Mouse (Mus musculus): ENCODE measurements around the gene Rnd1.

Rnd1 gene

DNA sequence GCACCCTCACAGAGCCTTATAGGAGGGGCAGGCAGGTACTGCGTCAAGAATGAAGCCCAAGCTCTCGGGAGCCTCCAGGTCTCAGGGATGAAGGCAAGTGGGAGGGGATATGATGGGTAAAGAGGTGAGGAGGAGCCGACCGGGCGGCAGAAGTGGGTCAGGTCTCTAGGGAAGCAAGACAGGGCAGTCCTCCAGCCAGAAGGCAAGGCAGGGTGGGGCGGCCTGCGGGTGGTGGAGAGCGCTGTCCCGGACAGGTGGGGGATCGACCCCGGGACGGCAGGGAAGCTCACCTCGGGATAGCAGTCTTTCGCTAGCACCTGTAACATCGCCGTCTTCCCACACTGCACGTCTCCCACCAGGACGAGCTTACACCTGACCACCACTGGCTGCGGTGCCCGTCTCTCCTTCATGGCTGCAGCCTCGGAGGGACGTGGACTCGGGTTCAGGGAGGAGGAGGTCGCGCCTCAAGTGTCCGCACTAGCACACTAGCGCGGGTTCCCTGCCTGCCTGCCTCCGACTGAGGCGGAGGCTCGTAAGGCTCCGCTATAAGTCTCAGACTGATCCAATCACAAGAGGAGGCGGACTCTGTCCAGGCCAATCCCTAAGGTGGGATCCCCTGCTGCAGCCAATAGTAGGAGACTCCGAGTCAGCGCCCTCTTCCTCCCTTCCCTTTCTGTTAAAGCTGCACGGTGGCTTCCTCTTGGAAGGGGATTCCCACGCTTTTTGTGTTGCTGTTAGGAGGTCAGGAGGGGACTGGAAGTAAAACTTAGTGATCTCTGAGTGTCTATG lies at the start of gene Rnd1:
Rnd1 (minus strand) TSS at position 522 of the 789 bp plus-strand sequence.
- DNase-seq (ENCODE audit: low read depth, low spot score): peak; percentile 89

DNA sequence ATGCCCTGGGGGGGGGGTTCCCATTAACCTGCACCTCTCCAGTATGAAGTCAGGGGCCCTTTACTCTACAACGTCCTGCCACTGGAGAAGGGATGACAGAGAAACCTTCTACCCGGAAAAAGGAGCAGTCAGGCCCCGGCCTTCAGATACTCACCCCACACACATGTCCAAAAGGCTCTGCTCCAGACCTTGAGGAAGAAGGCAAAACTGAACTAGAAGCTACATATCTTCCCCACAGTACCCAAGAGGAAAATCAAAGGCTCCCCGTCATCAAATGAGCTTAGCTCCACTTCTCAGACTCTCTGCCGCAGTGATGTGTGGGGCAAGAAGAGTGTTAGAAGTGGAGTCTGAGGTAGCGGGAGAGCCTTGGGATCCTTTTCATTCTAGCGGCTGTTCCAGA lies 49.5 kb upstream of the Rnd1 start:
- DNase-seq (ENCODE audit: low read depth, low spot score): no peak

DNA sequence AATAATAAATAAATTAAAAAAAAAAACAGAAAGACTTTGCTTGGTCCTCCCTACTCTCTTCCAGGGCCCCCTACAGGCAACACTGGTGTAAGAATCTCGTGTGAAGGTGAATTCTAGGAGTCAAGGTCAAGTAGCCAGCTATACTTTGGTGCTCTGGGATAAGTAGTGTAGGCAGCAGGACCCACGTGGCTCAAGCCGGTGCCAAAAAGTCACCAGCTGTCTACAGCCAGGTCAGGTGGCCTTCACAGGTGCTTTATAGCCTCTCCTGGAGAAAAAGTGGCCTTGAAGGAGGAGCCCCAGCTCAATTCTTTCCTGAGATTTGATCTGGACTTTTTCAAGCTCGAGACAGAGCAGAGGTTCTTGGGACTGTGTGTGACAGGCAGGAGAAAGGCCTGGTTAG lies 48.8 kb upstream of the Rnd1 start:
- DNase-seq (ENCODE audit: low read depth, low spot score): no peak

DNA sequence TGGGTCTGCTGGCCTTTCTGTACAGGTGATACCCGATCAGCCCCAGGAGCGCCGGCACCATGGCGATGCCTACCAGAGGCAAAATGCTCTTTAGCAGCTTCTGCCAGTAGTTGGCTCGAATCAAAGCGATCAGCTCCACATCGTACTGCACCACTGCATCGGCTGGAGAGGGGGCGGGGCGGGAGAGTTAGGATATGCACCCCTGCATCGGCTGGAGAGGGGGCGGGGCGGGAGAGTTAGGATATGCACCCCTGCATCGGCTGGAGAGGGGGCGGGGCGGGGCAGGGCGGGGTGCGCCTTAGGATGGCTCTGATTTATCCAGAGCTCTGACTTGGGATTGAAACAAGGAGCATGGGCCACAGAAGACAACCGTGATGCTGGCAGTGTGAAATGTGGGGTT lies 47.2 kb upstream of the Rnd1 start:
- no peak for DNase-seq (ENCODE audit: low read depth, low spot score)

DNA sequence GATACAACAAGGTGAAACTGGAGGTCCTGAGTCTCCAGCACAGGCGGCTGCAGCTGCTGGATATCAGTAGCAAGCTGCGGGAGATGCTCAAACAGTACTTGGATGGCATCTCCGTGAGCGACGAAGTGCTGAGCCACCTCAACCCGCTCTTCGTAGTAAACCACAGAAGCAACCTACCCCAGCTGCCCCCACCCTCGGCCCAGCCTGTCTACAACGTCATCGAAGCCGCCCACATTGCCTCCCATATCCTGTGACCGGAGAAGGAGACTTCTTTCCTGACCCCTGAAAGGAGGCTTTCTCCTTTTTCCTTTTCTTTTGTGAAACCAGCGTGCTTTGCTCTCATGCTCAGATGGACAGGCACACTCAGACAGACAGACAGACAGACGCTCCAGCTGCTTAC lies 45.6 kb upstream of the Rnd1 start:
- no peak for DNase-seq (ENCODE audit: low read depth, low spot score)

DNA sequence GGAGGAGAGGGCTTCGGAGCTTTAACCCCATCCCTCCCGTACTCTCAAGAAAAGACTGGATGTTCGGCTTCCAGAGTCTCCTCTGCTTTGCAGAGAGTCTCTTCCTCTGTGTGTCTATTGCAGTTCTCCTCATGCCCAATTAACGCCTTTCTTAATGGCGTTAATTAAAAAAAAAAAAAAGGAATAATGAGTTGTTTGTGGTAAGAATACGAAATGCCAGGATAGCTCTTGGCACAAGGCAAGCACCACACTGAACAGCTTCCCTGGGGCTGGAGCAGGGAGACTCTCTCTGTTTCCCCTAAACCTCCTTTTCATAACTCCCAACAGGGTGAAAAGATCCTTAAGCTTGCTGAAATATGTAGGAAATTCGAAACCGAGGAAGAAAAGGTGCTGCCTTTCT lies 44.9 kb upstream of the Rnd1 start:
- DNase-seq (ENCODE audit: low read depth, low spot score): no peak

DNA sequence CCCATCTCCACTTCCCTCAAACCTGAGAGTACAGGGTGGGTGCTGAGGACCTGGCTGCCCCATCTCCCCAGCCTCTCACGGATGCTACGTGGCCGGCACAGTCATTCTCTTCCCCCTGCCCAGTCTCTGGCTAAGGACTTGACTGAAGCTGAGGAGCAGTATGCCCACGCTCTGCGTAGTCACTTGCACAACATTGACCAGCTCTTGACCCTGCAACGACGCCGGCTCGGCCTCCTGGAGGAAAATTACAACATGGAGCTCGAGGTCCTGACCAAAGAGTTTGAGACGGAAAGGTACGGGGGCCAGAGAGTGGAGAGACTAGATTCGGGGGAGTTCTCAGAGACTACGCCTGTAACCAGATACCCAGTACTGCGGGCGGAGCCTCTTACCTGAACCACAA lies 40.0 kb upstream of the Rnd1 start:
- DNase-seq (ENCODE audit: low read depth, low spot score): no peak

DNA sequence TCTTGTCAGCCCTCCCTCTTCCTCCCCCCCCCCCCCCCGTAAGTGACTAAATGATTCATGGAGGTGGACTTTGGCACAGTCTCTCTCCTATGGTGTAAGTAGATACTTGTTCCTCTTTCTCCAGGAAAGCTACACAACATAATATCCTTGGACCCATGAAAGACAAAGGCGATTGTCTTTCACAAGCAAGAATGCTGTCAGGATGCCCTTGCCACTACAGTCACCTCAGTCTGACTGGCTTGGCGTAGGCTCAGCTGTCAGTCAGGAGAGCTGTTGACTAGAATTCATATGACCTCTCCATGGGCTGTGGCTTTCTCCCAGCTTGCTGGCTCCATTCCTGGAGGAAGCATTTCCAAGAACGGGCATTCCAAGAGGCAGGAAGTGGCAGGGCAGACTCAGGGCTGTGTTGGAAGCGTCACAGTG lies 37.0 kb upstream of the Rnd1 start:
- DNase-seq (ENCODE audit: low read depth, low spot score): no peak

DNA sequence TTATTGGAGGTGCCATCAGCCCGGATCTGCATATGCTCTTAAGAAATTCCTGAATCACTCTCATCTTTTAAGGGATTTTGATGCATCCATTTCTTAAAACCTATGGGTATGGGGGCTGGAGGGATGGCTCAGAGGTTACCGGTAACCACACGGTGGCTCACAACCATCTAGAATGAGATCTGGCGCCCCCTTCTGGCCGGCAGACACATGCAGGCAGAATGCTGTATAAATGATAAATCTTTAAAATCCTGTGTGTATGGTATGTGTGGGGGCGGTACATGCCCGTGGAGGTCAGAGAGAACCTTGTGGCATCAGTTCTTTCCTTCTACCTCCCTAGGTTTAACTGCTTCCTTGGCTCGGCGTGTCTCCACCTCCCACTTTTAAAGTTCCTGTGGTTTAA lies 33.2 kb upstream of the Rnd1 start:
- DNase-seq (ENCODE audit: low read depth, low spot score): no peak

DNA sequence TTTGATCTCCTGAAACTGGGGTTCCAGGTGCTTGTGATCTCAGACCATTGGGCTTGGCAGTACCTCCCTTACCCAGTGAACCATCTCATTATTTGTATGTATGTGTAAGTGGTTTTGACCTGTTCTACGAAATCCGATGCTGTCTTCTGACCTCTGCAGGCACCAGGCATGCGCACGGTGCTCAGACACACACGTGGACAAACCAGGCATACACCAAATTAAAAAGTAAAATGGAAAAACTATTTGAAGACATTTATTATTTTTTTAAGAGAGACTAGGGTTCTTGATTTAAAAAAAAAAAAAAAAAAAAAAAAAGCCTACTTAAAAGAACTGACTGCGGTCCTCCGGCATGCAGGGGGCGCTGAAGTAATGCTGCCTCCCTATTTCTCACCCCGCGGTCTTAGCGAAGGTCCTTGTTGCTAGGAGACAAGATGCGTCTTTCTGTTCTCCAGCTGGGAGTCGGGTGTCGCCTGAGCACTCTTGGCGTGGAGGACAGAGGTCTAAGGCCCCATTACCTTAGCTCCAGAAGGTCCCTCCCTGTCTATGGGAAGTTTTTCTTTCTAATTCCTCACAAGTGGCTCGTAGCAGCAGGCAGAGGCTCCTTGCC lies 30.6 kb upstream of the Rnd1 start, which contains the start of gene Ccdc65:
Ccdc65 (plus strand) TSS at position 442 of the 607 bp plus-strand sequence.
- peak; percentile 90 for DNase-seq (ENCODE audit: low read depth, low spot score)

DNA sequence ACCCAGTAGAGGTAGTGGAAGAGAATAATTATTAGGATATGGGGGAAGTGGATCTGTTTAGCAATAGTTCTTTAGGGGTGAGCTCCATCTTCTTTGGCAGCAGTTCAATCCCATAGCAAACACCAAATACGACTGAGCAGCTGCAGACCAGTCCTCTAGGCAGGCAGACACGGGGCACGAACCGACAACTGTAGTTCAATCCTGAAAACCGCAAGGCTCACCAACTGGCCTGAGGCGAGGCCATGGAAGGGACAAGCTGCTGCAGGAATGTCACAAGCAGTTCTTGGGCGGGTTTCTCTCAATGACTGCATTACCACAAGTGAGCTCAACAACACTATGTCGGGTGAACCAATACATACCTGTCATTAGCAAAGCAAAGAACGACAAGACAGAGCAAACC lies 27.1 kb upstream of the Rnd1 start:
- DNase-seq (ENCODE audit: low read depth, low spot score): no peak

DNA sequence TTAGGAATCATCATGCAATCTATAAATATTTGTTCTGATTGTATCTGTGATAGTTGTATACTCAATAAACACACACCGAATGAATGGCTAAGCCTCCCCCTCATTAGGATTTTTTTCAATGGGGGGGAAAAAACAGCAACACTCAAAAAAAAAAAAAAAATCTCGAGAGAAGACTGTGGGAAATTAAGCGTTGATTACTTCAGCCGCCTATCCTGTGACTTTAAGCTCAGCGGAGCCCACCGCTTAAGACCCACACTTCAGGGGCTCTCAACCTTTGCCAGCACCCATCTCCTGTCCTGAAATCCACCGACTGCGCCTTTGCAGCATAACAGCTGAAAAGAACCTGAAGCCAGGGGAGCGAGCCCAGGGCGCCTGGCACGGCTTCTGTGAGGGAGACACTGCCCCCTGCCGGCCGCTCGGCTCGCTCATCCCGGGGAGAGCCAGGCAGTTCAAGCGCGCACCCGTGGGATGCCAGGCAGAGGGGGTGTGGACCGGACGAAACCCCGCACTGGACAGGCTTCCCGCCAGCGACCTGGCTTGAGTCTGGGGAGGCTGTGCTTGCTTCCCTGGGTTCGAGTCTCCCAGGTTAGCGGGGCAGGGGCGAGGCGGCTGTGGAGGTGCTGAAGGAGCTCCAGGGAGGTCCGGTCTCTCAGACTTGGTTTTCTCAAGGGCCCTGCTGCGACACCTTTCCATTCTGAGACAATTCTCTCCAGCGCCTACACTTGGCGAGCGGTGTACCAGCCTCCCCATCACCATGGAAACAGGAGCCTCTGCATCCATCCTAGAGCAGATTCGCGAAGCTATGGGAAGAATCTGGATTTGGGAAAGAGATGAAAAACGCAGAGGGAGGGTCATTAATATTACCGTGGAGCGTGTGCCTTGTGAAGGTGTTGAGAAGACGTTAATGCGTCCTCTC lies 22.2 kb upstream of the Rnd1 start:
- DNase-seq (ENCODE audit: low read depth, low spot score): peak; percentile 43

DNA sequence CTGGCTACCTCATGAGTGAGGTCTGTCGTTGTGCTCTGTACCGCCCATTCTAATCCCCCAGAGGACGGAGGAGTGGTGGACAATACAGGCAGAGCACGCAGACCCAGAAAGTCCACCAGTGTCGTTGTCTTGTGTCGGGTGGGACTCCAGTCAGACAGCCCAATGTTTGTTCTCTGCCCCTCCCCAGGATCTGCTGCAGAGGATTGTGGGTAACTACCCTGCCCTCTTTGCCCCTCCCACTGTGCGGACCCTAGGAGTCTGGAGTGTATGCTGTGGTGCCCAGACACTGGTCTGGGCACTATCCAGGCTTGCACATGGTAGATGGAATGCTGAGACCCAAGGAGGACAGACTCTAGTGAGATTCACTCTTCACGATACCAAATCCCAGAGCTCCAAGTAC lies 19.0 kb upstream of the Rnd1 start:
- no peak for DNase-seq (ENCODE audit: low read depth, low spot score)

DNA sequence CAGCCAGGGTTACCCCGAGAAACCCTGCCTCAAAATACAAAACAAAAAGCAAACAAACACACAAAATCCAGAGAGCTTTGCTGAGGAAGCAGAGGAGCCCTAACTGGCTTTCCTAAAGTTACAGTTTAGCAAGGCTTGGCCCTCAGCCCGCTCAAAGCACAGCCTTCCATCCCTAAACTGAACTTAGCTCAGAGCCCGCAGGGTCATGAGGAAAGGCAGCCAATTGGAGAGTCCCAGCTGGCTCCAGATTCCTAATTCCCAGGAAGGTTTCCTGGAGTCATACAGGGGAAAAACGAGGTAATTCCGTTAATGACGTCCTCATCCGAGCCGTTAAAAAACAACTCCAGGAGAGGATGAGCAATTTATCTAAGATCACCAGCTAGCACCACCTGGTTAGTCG lies 18.5 kb upstream of the Rnd1 start:
- no peak for DNase-seq (ENCODE audit: low read depth, low spot score)

DNA sequence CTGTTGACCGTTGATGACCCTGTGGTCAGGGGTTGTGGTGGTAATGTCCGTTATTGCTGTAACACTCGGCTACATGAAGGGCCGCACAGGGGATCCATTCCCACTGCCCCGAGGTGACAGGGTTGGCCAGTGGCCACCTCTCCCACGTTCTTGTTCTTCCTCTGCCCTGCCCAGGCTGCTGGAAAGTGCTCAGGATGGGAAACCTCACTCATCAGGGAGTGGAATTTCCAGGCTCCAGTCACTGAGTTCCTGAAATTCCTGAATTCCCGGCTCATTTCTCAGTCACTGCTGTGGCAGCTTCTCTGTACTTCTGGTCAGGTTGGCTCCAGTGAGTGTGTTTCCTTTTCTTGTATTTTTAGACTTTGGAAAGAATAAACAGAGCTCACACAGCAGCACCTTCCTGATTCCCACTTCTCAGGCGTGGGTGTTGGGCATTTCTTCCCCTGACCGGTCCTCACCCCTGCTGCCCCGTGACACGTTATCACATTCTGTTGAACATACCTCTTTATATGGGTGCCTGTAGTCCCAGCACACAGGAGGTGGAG lies 15.0 kb upstream of the Rnd1 start:
- DNase-seq (ENCODE audit: low read depth, low spot score): no peak

DNA sequence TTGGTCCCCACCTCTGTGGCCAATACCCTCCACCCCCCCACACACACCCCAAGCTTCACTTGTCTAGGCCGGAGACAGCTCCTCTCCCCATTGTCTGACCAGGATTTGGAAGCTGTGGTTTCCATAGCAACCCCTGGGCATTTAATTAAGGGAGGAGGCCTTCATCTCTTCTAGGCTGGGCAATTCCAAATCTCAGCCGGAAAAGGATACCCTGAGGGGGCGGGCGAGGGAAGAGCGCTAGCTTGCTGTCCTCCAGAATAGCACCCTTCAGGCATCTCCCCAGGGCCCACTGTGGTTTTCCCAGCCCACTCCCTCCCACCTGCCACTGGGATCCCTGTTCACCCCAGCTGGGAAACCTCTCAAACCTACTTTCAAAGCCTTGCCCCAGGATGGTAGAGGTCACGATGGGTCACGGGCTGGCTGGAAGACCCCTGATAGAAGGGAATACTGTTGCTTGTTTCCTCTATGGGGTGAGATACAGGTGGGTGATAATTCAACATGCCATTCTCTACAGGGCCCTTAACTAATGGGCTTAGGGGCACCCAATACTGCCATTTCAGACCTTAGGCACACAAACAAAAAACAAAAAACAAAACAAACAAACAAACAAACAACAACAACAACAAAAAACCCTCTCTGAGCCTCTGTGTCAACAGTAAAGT lies 14.4 kb upstream of the Rnd1 start:
- no peak for DNase-seq (ENCODE audit: low read depth, low spot score)

DNA sequence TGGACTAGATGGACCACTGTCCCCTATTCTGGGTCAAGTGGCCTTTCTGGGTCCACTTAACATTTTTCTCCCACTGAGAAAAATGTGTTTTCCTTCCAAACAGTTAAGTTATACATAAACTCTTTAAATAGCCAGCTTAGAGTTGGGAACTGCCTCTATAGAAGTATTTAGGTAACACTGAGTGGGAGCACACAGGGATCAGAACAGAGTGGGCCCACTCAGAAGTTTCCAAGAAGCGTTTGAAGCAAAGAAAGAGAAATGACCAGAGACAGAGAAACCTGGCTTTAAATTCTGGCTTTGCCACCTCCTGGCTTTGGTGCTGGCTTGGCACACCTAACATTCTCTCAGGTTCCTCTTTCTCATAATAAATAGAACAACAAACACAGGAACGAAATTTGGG lies 12.4 kb upstream of the Rnd1 start:
- no peak for DNase-seq (ENCODE audit: low read depth, low spot score)

DNA sequence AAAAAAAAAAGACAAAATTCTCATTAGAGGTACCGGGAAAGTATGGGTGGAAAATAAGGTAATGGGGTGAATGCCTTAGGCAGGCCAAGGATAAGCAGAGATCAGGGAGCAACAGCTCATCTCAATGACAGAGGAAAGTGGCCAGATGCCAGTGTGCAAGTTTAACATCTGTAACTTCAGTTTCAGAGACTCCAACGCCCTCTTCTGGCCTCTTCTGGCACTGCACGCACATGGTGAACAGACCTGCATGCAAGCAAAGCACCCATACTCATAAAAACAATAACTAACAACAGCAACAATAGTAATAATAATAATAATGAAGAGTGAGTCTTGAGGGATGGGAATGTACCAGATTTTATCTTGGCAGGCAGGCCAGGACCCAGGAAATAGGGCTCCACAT lies 8.7 kb upstream of the Rnd1 start:
- no peak for DNase-seq (ENCODE audit: low read depth, low spot score)

DNA sequence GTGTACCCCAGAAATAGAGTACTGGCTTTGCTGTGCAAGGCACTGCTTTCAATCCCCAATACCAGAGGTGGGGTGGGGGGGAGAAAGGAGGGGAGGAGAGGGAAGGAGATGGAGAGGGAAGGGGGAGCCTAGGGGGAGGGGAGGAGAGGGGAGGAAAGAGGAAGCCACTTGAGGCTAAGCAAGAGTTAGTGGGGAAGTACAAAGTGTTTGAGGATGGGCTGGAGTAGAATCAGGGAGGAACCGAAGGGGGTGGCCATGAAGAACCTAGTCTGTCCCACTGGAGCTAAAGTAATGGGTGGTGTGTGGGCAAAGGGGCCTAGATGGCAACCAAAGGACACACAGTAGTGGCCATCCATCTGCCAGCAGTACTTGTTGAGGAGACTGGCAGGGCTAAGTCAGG lies 6.5 kb upstream of the Rnd1 start:
- no peak for DNase-seq (ENCODE audit: low read depth, low spot score)

DNA sequence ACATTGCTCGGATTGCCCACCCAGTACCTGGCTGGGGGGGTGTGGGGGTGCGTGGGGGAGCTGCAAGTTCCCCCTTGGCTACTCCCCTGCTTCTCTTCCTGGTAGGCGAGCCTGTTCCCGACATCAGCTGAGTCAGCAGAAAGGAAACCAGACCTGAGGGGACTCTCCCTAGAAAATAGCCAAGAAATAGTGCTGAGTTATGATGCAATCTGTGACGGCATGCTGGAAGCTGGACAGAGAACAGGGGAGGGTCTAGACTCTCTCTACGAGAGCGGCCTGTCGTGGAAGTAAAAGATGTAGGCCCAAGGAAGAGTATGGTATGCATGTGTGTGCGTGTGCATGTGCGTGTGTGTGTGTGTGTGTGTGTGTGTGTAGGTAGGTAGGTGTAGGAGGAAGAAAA lies 5.9 kb upstream of the Rnd1 start:
- DNase-seq (ENCODE audit: low read depth, low spot score): no peak

DNA sequence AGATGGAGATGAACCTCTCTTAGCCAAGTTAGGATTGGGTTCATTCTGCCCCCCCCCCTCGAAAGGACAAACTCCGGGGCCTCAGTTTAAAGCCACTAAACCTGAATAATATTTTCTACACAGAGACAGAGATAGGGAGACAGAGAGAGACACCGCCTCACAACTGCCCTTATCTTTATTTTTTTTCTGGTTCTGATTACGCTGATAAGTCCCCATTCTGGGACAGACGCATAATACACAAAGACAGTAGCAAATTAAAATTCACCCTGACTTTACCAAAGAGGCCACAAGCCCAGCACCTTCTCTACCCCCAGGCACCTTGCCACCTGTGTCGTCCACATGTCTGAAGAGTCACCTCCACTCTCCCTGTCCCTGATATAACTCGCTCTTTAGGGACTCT lies 4.4 kb upstream of the Rnd1 start:
- DNase-seq (ENCODE audit: low read depth, low spot score): no peak

DNA sequence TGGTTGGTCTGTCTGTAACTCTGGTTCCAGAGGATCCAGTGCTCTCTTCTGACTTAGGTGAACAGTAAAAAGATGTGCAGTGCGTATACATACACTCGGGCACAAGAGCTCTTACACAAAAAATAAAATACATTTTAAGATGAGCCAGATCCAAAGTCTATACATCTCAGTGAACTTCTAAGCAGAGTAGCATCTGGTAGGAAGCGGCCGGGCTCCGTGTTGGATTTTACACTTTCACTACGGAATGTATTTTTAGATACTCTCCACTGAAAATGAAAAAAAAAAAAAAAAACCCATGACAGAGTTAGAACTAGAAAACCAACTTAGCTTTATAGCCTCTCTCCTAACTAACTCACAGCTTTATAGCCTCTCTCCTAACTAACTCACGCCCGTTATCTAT lies 3.4 kb upstream of the Rnd1 start:
- no peak for DNase-seq (ENCODE audit: low read depth, low spot score)

All from skeletal muscle tissue, adult 2 months (tissue).